Mouse (Mus musculus) midbrain, embryonic 14.5 days (tissue): ENCODE measurements at regions not wholly inside any gene's neighbourhood (a gene's known extent, or its start where the extent isn't known, plus 50 kb on each side); places are given as distances from the start of the nearest gene placed in this dataset.

ENCODE experiments used
- ATAC-seq: fragments of 200-750 bp; cut with Nextera tagmentation; 2 replicates; pipeline ENCODE4 v1.8.0; 2017; ENCODE audit warnings: moderate number of reproducible peaks, moderate library complexity; ENCODE audit not compliant: low FRiP score, low TSS enrichment
- DNase-seq: peaks from one replicate; pipeline ENCODE4 v3.0.0-alpha.2; 2015
- H3K27ac ChIP-seq: fragments of 300-500 bp; sonication (generic); replicated peaks from 2 replicates; pipeline ENCODE4 v1.5.1; 2014; ENCODE audit warnings: mild to moderate bottlenecking, low read depth, low read length, moderate library complexity
- H3K27me3 ChIP-seq: fragments of 300-500 bp; sonication (generic); 2 replicates; pipeline ENCODE4 v1.6.1; 2014; ENCODE audit warnings: low read length, control low read depth, mixed read lengths; ENCODE audit not compliant: control insufficient read depth, insufficient read depth
- H3K36me3 ChIP-seq: fragments of 300-500 bp; sonication (generic); 2 replicates; pipeline ENCODE4 v1.6.1; 2014; ENCODE audit warnings: low read length, control low read depth; ENCODE audit not compliant: control insufficient read depth, insufficient read depth
- H3K4me1 ChIP-seq: fragments of 300-500 bp; sonication (generic); 2 replicates; pipeline ENCODE4 v1.6.1; 2014; ENCODE audit warnings: mild to moderate bottlenecking, antibody characterized with exemption, low read length, control low read depth; ENCODE audit not compliant: control insufficient read depth, insufficient read depth
- H3K4me2 ChIP-seq: fragments of 300-500 bp; sonication (generic); 2 replicates; pipeline ENCODE4 v1.6.1; 2014; ENCODE audit warnings: mild to moderate bottlenecking, low read length, moderate library complexity
- H3K4me3 ChIP-seq: fragments of 300-500 bp; sonication (generic); replicated peaks from 2 replicates; pipeline ENCODE4 v1.5.1; 2014; ENCODE audit warnings: low read depth, low read length
- H3K9ac ChIP-seq: fragments of 300-500 bp; sonication (generic); replicated peaks from 2 replicates; pipeline ENCODE4 v1.6.1; 2014; ENCODE audit warnings: mild to moderate bottlenecking, low read length, moderate library complexity
- H3K9me3 ChIP-seq: fragments of 300-500 bp; sonication (generic); 2 replicates; pipeline ENCODE4 v1.6.1; 2016; ENCODE audit warnings: low read length, control low read depth, mixed read lengths; ENCODE audit not compliant: control insufficient read depth
- WGBS: fragments of 180-500 bp; shearing (Covaris S2); extraction: QIAGEN DNeasy Blood & Tissue Kit; methylation state at CpG from one replicate; pipeline ENCODE4 v1.1.7; 2014; 5-methylcytosine and 5-hydroxymethylcytosine counted together

DNA sequence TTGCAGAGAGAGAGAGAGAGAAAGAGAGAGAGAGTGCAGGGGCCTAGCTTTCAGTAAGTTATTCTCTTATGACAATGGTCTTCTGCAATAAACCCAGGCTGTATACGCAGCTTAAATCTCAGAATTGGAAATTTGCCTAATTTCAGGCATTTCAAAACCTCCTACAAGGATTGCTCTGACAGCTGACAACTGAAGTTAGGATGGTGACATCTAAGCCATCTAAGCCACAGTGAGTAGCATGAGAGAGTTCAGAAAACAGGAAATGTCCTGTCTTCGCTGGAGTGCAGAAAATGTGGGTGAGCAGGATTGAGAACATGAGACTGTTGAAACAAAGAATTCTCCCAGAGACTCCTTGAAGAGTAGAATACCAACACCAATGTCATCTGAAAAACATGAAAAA lies 56.8 kb downstream of the Fam110c start:
- H3K4me1 ChIP-seq, result no peaks in the 10 kb centered on the region
- 63% methylated on average over 2 of the region's 2 CpGs for WGBS

DNA sequence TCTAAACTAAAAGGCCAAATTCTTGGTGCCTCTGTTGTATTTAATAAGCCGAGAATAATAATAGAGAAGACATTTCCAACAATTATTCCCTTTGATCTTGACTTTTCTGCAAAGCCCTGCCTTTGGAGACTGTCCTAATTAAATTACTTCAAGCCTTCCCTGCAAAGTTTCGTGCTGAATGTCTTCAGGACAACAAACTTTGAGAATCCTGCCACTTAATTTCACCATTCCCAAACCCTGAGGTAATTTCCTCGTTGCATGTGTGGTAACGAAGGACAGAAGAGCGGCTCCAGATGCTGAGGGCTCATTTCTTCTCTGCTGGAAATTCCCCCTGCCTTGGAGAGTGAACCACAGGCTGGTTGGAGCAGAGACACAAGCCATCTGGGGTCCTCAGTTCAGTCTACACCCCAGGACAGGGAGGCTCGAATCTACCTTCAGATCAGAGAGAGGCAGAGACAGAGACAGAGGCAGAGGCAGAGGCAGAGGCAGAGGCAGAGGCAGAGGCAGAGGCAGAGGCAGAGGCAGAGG lies 60.9 kb downstream of the Fam110c start:
- ATAC-seq (no peak), DNase-seq (no peak)
- Histone ChIP-seq H3K4me3 (no peak overlapping the region), H3K9ac (no peak overlapping the region), H3K27ac (no peak overlapping the region), H3K27me3 (no peaks in the 10 kb centered on the region), H3K4me2 (no peak overlapping the region), H3K36me3 (no peaks in the 10 kb centered on the region), H3K9me3 (no peaks in the 10 kb centered on the region), H3K4me1 (no peaks in the 10 kb centered on the region)
- 80% methylated on average over 6 of the region's 6 CpGs for WGBS

More for the DNA sequence above, 56.8 kb downstream of the Fam110c start:
- H3K9me3 ChIP-seq, result no peaks in the 10 kb centered on the region
- H3K36me3 ChIP-seq, result no peaks in the 10 kb centered on the region
- no peak overlapping the region for H3K4me2 ChIP-seq
- H3K27ac ChIP-seq, result no peak overlapping the region
- DNase-seq (no peak), ATAC-seq (no peak)
- no peak overlapping the region for H3K4me3 ChIP-seq
- H3K9ac ChIP-seq, result no peak overlapping the region
- H3K27me3 ChIP-seq, result no peaks in the 10 kb centered on the region

DNA sequence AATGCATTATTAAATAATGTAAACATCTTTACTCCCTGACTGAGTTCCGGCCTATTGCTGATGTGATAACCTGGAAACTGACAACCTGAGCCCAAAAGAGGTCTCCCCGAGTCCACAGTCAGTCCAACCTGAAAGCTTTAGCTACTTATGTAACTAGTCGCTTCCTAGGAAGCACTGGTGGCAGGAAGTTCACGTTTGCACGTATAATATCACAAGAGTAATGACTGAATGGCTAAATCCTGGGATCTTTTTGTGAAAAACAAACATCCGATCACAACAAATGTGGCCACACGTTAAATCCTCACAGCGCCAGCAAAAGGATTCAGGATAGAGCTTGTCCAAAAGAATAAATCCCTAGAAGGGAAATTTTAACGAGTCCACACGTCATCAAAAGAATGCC lies 62.7 kb downstream of the Fam110c start:
- no peaks in the 10 kb centered on the region for H3K4me1 ChIP-seq
- no peaks in the 10 kb centered on the region for H3K36me3 ChIP-seq
- H3K27me3 ChIP-seq, result no peaks in the 10 kb centered on the region
- no peak overlapping the region for H3K27ac ChIP-seq
- ATAC-seq (no peak), DNase-seq (no peak)
- H3K9ac ChIP-seq, result no peak overlapping the region
- no peaks in the 10 kb centered on the region for H3K9me3 ChIP-seq
- H3K4me2 ChIP-seq, result no peak overlapping the region
- no peak overlapping the region for H3K4me3 ChIP-seq
- WGBS, result 76% methylated on average over 10 of the region's 10 CpGs

DNA sequence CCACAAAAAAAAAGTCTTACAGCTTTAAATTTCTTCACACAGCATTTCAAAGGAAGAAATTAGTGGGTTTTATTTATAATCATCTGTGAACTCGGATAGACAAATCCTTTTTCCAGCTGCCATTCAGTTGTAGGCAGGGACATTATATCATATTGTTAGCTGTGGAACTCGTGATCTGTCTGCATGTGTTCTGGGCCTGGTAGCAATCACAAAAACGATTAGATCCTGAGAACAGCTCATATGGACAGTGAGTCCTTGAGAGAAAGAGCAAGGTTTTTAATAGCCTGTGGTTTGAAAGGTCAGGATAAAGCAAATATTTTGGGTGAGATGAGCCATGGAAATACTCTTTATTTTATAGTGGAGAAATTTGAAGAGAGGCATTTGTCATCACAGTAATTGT lies 63.2 kb downstream of the Fam110c start:
- H3K9me3 ChIP-seq, result no peaks in the 10 kb centered on the region
- no peaks in the 10 kb centered on the region for H3K4me1 ChIP-seq
- H3K27ac ChIP-seq, result no peak overlapping the region
- 54% methylated on average over 3 of the region's 3 CpGs for WGBS
- H3K36me3 ChIP-seq, result no peaks in the 10 kb centered on the region
- H3K27me3 ChIP-seq, result no peaks in the 10 kb centered on the region
- H3K4me2 ChIP-seq, result no peak overlapping the region
- no peak overlapping the region for H3K4me3 ChIP-seq
- DNase-seq (no peak), ATAC-seq (no peak)
- no peak overlapping the region for H3K9ac ChIP-seq

DNA sequence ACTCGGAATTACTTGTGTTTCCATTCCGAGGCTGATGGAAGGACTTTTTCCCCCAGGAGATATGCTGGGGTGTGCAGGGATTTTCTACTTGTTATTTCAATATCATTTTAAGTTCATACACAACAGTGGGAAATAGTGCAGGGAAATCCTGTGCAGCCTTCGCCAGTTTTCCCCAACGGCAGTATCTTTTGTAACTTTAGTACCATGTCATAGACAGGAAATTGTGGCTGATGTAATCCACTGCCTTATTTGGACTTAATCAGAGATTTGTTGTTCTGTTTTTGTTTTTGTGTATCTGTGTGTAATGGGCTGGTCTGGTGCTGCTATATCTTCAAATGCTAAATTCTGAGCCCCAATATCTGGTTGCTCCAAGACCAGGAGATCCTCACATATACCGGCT lies 63.8 kb downstream of the Fam110c start:
- Histone ChIP-seq H3K9me3 (no peaks in the 10 kb centered on the region), H3K9ac (no peak overlapping the region), H3K4me1 (no peaks in the 10 kb centered on the region), H3K4me3 (no peak overlapping the region), H3K27ac (no peak overlapping the region), H3K4me2 (no peak overlapping the region), H3K27me3 (no peaks in the 10 kb centered on the region), H3K36me3 (no peaks in the 10 kb centered on the region)
- peak; percentile 12 for DNase-seq
- WGBS, result 72% methylated on average over 5 of the region's 5 CpGs
- no peak for ATAC-seq

DNA sequence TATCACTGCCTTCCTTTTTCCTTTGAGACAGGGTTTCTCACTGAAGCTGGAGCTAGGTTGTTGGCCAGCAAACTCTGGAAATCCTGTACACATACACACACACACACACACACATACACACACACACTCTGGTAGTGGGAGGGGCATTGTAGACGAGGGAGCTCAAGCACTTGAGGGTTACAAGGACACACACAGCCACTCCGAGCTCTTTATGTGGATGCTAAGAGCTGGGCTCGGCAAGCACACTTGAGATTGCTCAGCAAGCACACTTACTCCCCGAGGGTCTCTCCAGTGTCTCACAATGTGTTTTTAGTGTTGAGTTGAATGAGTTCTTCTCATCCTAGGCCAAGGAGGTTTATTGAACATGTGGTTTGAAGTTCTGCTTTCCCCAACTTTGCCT lies 66.2 kb downstream of the Fam110c start:
- no peaks in the 10 kb centered on the region for H3K27me3 ChIP-seq
- no peaks in the 10 kb centered on the region for H3K9me3 ChIP-seq
- H3K36me3 ChIP-seq, result no peaks in the 10 kb centered on the region
- ATAC-seq, result no peak
- H3K27ac ChIP-seq, result no peak overlapping the region
- no peaks in the 10 kb centered on the region for H3K4me1 ChIP-seq
- no peak overlapping the region for H3K4me2 ChIP-seq
- DNase-seq, result no peak
- H3K9ac ChIP-seq, result no peak overlapping the region
- no peak overlapping the region for H3K4me3 ChIP-seq
- WGBS, result 80% methylated on average over 4 of the region's 4 CpGs

DNA sequence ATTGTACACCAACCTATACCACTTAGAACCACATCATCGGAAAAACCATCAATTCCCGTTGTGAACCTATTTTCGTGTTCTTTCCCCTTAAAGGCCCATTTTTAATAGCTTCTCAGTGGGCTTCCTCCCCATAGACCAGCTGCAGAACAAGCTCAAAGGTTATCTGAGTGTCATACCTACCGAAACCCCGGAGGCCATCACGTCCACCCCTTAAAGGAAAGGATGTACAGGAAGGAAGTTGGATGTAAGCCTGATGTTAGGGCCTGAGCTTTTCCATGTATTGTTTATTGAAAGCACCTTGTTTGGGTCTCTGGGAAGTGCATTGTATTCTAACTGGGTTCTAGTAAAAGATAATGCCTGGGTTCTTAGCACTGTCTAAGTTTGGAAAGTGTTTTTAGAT lies 69.6 kb downstream of the Fam110c start:
- H3K9ac ChIP-seq, result no peak overlapping the region
- DNase-seq (no peak), ATAC-seq (no peak)
- no peak overlapping the region for H3K27ac ChIP-seq
- H3K9me3 ChIP-seq, result no peaks in the 10 kb centered on the region
- WGBS, result 84% methylated on average over 6 of the region's 6 CpGs
- no peaks in the 10 kb centered on the region for H3K27me3 ChIP-seq
- no peak overlapping the region for H3K4me2 ChIP-seq
- no peaks in the 10 kb centered on the region for H3K36me3 ChIP-seq
- H3K4me1 ChIP-seq, result no peaks in the 10 kb centered on the region
- H3K4me3 ChIP-seq, result no peak overlapping the region

DNA sequence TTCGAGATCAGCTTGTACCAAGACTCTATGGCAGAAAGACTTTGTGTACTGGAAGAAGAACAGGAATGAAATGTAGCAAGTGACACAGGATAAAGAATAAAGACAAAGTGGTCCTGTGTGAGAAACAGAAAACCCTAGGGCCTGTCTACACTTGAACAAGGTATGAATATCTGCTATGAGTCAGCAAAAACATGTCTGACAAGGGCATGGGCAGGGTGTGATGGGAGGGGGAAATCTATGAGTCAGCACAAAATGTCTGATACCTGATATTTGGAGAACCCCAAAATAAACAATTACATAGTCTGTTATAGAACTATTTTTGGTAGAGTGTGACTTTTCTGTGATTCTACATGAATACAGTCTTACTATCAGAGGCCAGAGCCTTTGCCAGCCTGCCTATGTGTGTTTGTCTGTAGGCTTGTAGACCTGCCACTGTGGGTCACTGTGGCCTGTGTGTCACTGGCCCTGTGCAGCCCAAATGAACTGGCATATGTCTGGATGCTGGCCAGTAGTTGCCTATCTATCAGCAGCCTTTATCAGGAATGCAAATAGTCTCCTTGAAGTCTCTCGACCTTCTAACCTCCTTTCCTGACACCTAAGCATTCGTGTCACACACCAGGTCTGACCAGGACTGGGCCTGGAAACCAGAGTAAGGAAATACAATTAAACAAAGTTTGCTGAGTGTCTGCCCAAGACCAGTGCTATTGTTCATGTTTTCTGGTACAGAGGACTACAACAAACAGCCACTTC lies 71.5 kb downstream of the Fam110c start:
- Histone ChIP-seq H3K27ac (no peak overlapping the region), H3K4me2 (no peak overlapping the region), H3K4me3 (no peak overlapping the region), H3K9ac (no peak overlapping the region), H3K4me1 (no peaks in the 10 kb centered on the region), H3K9me3 (no peaks in the 10 kb centered on the region), H3K27me3 (no peaks in the 10 kb centered on the region), H3K36me3 (no peaks in the 10 kb centered on the region)
- 75% methylated on average over 3 of the region's 3 CpGs for WGBS
- no peak for DNase-seq
- no peak for ATAC-seq
